Mouse (Mus musculus): Measurements from ENCODE around the gene Spsb2. TPM values are rescaled to one million over a fixed set of nuclear protein-coding genes. Genes with fewer than 3 reads are reported as not detected.

Gene Spsb2
- polyA plus RNA-seq, 1 experiment from 2014 or later, result 9.3 TPM

GRCm38 (mm10) chr6:124813933-124814332 lies 5.5 kb downstream of the Spsb2 start, which contains the start of gene Tpi1:
TSS of gene Tpi1 (minus strand) at chr6:124814296.
- peaks cover 38% of the 10 kb centered on the region for H3K4me1 ChIP-seq
- peaks cover 68% of the 10 kb centered on the region for H3K36me3 ChIP-seq
- H3K27me3 ChIP-seq (ENCODE audit: insufficient read depth, poor library complexity, severe bottlenecking), result no peaks in the 10 kb centered on the region
- H3K4me3 ChIP-seq, result peak within 1 kb of the TSS; percentile 90
- H3K9me3 ChIP-seq, result no peaks in the 10 kb centered on the region
- peak; percentile 97 for DNase-seq (ENCODE audit: low spot score)
- WGBS, result under 1% methylated on average over 22 of the region's 22 CpGs
- H3K27ac ChIP-seq, result peak within 1 kb of the TSS; percentile 99

GRCm38 (mm10) chr6:124814448-124814847 lies 6.0 kb downstream of the Spsb2 start:
- Histone ChIP-seq H3K9me3 (no peaks in the 10 kb centered on the region), H3K4me1 (peaks cover 34% of the 10 kb centered on the region), H3K36me3 (peaks cover 73% of the 10 kb centered on the region), H3K4me3 (peak overlapping the region; percentile 90), H3K27ac (peak overlapping the region; percentile 99), H3K27me3 (ENCODE audit: insufficient read depth, poor library complexity, severe bottlenecking) (no peaks in the 10 kb centered on the region)
- no peak for DNase-seq (ENCODE audit: low spot score)
- 35% methylated on average over 8 of the region's 8 CpGs for WGBS

DNA sequence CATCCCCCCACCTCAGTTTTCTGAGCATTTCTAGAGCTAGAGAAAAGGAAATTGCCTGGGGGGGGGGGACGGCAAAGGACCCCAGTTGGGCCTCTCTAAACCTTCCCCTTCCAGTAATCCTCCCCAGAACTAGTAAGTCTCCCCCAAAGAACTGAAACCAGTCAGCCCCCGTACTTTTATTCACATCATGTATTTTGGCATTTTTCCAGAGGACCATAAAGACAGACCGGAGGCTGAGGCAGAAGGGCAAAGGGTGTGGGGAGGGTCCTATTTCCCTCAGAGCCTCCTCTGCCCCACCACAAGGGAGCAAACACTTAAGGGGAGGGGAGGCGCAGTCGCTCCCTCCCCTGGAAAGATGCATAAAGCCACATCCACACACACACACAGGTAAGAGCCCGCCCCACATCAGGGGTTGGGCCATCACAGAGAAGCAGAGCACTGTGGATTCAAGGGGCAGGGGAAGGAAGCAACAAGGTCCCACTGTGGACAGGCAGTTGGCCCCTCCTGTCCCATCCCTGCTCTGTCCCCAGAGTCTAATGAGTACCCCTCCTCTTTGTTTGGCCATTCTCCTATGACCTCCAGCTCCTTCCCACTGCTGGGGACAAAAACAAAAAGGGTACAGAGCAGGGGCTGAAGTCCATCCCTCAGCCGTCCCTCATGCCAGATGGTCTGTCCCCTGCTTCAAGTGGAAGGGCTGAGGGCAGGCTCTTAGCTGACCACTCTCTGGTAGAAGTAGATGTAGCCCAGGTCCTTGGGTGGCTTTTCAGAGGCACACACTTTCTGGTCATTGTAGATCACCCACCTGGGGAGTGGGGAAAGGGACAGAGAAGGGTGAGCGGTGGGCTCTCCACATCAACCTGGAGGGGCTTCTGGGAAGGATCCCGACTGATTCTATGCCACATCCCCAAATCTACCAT lies 6.7 kb downstream of the Spsb2 start:
- H3K36me3 ChIP-seq, result peaks cover 77% of the 10 kb centered on the region

DNA sequence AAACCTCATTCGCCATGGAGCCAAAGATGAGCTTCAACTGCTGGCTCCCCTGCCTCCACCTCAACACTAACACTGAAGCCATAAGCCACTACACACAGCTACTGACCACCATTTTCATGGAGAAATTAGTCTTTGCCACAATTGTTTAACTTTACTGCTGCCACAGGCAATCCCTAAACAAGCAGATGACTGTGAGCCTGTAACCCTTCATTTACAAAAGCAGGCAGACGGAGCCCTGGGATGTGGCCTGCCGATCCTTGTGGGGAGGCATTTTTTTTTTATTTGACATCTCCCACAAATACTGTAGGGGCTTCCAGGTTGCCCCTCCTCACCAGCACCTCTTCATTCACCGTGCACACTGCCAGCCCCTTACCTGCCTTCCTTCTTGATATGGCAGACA lies 8.2 kb downstream of the Spsb2 start:
- no peaks in the 10 kb centered on the region for H3K27me3 ChIP-seq (ENCODE audit: insufficient read depth, poor library complexity, severe bottlenecking)
- H3K9me3 ChIP-seq, result no peaks in the 10 kb centered on the region
- DNase-seq (ENCODE audit: low spot score), result no peak
- 94% methylated on average over 4 of the region's 4 CpGs for WGBS
- H3K4me1 ChIP-seq, result peaks cover 24% of the 10 kb centered on the region
- H3K4me3 ChIP-seq, result no peak overlapping the region
- peaks cover 78% of the 10 kb centered on the region for H3K36me3 ChIP-seq
- no peak overlapping the region for H3K27ac ChIP-seq

More for the DNA sequence above, 6.7 kb downstream of the Spsb2 start:
- Histone ChIP-seq H3K27ac (peak overlapping the region; percentile 99; the same call in 1 of the 2 replicates), H3K4me3 (peak overlapping the region; percentile 90; the same call in 1 of the 2 replicates), H3K27me3 (ENCODE audit: insufficient read depth, poor library complexity, severe bottlenecking) (no peaks in the 10 kb centered on the region), H3K9me3 (no peaks in the 10 kb centered on the region), H3K4me1 (peaks cover 27% of the 10 kb centered on the region)
- WGBS, result 75% methylated on average over 9 of the region's 9 CpGs
- no peak for DNase-seq (ENCODE audit: low spot score)

- no peak overlapping the region for H3K4me3 ChIP-seq
- H3K27ac ChIP-seq, result no peak overlapping the region
- no peaks in the 10 kb centered on the region for H3K9me3 ChIP-seq
- peaks cover 19% of the 10 kb centered on the region for H3K4me1 ChIP-seq
- H3K27me3 ChIP-seq (ENCODE audit: insufficient read depth, poor library complexity, severe bottlenecking), result no peaks in the 10 kb centered on the region
- WGBS, result 93% methylated on average over 11 of the region's 11 CpGs
- peaks cover 78% of the 10 kb centered on the region for H3K36me3 ChIP-seq
- no peak for DNase-seq (ENCODE audit: low spot score)
These were observed 8.7 kb downstream of the Spsb2 start for GRCm38 (mm10) chr6:124817125-124817524.

DNA sequence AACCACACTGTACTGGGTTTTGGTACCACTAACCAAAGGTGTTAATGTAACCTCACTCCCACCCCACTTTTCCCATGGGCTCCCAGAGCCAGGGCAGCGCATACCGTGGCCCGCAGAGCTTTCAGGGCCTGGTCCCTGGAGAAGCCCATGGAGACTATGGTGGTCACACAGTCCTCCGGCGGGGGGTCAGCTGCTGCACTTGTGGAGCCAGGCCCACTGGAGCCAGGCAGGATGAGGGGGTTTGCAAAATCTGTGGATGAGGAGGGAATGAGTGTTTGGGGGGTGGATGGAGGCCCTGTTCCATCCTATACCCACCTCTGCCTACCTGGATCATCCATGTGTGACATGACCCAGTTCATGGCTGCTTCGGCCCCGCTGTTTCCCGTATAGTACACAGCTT lies 9.1 kb downstream of the Spsb2 start:
- Histone ChIP-seq H3K27ac (no peak overlapping the region), H3K27me3 (ENCODE audit: insufficient read depth, poor library complexity, severe bottlenecking) (no peaks in the 10 kb centered on the region), H3K36me3 (peaks cover 78% of the 10 kb centered on the region), H3K9me3 (no peaks in the 10 kb centered on the region), H3K4me1 (peaks cover 14% of the 10 kb centered on the region), H3K4me3 (no peak overlapping the region)
- no peak for DNase-seq (ENCODE audit: low spot score)
- 93% methylated on average over 8 of the region's 8 CpGs for WGBS

DNA sequence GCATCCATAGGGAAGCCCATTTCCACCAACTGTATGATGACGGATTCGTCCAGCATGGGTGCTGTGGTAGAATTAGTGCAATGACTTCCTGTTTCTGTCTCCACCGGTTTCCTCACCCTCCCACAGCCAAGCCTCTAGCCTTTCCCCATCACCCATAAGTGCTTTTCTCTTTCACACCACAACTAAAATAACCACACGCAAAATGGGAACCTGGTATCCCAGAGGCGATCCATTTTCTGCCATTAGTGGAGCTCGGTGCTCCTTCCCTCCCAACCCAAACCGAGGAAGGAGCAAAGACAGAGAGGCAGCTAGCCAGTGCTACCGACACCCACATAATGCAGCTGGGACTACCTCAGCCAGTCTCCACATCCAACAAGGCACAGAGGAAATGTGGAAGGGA lies 9.5 kb downstream of the Spsb2 start:
- no peaks in the 10 kb centered on the region for H3K9me3 ChIP-seq
- H3K27ac ChIP-seq, result no peak overlapping the region
- peaks cover 80% of the 10 kb centered on the region for H3K36me3 ChIP-seq
- peaks cover 11% of the 10 kb centered on the region for H3K4me1 ChIP-seq
- no peak overlapping the region for H3K4me3 ChIP-seq
- WGBS, result 89% methylated on average over 8 of the region's 8 CpGs
- no peak for DNase-seq (ENCODE audit: low spot score)
- H3K27me3 ChIP-seq (ENCODE audit: insufficient read depth, poor library complexity, severe bottlenecking), result no peaks in the 10 kb centered on the region

DNA sequence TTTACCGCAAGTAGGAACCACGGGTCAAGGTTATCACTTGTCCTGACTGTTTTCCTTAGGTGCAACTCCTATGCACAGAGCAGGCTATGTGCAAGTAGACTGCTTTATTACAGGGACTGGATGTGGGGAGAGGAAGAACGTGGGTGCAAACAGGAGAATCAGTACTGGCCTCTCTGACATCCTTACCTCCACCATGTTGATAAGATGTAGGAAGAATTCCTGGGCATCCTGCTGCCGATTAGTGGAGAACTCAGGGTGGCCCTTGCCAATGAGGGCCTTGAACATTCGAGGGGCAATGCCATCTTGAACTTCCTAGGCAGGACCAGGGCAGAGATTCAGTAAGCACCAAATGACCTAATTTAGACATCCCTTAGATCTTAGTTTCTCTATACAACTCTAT lies 12.4 kb downstream of the Spsb2 start:
- no peak overlapping the region for H3K4me3 ChIP-seq
- no peaks in the 10 kb centered on the region for H3K4me1 ChIP-seq
- no peaks in the 10 kb centered on the region for H3K27me3 ChIP-seq (ENCODE audit: insufficient read depth, poor library complexity, severe bottlenecking)
- H3K27ac ChIP-seq, result no peak overlapping the region
- 85% methylated on average over 5 of the region's 5 CpGs for WGBS
- DNase-seq (ENCODE audit: low spot score), result no peak
- H3K36me3 ChIP-seq, result peaks cover 100% of the 10 kb centered on the region
- no peaks in the 10 kb centered on the region for H3K9me3 ChIP-seq

- H3K36me3 ChIP-seq, result peaks cover 99% of the 10 kb centered on the region
- H3K4me3 ChIP-seq, result no peak overlapping the region
- no peaks in the 10 kb centered on the region for H3K9me3 ChIP-seq
- no peak overlapping the region for H3K27ac ChIP-seq
- H3K4me1 ChIP-seq, result no peaks in the 10 kb centered on the region
- no peaks in the 10 kb centered on the region for H3K27me3 ChIP-seq (ENCODE audit: insufficient read depth, poor library complexity, severe bottlenecking)
- no peak for DNase-seq (ENCODE audit: low spot score)
- WGBS, result 93% methylated on average over 4 of the region's 4 CpGs
These were observed 13.6 kb downstream of the Spsb2 start for GRCm38 (mm10) chr6:124822049-124822448.

DNA sequence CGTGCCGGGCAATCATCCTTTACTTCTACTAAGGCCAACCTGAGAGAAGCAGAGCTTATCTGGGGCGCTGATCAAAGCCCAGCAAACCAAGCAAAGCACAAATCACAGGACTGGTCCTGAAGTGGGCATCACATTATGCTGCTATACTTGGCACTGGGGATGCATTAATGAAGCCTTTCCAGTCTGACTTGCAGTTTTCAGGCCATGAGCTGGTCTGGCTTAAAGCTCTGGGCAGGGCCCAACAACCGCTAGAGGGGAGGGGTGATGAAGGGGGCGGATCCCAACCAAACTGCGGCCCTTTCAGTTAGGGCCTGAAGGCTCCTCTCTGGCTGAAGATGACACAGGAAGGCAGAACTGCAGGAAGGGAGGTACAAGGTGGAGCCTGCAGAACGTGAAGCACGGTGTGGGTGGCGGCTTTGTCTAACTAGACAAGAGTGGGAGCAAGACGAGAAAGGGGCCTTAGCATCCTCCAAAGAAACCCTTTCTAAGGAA lies 19.7 kb downstream of the Spsb2 start:
- Histone ChIP-seq H3K36me3 (peaks cover 60% of the 10 kb centered on the region), H3K9me3 (no peaks in the 10 kb centered on the region), H3K27ac (peak overlapping the region; percentile 91), H3K4me3 (peak overlapping the region; percentile 68), H3K27me3 (ENCODE audit: insufficient read depth, poor library complexity, severe bottlenecking) (no peaks in the 10 kb centered on the region), H3K4me1 (peaks cover 19% of the 10 kb centered on the region)
- no peak for DNase-seq (ENCODE audit: low spot score)
- whole genome bisulfite sequencing, result 25% methylated on average over 10 of the region's 10 CpGs

DNA sequence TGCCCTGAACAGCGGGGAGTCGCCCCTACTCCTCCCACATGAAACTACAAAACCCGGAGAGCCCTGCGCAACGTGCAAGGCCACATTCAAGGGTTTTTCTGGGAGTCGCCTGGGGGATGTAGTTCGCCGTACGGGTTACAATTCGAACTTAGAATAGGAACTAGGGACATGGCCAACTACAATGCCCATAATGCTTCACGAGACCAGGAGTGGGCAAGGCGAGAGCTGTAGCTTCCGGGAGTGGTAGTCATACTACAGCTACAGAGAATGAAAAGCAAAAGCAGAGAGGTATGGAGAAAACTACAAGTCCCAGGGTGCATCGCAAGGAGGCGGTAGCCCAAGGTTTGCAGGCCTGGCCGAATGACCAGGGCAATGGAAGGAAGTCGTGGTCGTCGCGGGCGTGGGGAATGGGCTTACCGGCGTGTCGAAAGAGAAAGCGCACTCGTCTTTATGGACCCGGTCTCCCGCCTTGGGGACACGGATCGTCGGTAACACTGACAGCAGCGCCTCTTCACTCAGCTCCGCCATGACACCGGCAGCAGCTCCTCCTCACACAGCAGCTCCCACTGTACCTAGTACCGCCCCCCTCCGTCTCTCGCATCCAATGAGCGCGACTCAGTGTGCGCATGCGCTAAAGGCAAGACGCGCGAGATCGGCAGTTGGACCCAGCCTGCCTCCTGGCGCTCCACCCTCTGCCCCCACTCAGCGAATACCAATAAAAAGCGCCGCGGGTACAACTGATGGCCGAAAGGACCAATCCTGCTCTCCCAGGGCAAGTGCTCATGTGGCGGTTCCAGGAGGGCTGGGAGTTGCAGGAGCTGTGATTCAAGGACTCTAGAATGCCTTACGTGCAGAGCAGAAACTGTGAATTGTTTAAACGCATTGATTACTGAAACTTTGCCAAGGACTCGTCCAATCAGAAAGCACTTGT lies 20.7 kb downstream of the Spsb2 start, which contains the start of the genes Usp5 and Cdca3:
Gene Usp5 (minus strand): TSS at position 617 of the 931 bp plus-strand sequence.
Gene Cdca3 (plus strand): TSS at position 680 of the 931 bp plus-strand sequence.
- peak within 1 kb of the TSS; percentile 91 for H3K27ac ChIP-seq
- DNase-seq (ENCODE audit: low spot score), result peak; percentile 100
- H3K4me3 ChIP-seq, result peak within 1 kb of the TSS; percentile 68
- no peaks in the 10 kb centered on the region for H3K27me3 ChIP-seq (ENCODE audit: insufficient read depth, poor library complexity, severe bottlenecking)
- WGBS, result under 1% methylated on average over 55 of the region's 55 CpGs
- peaks cover 60% of the 10 kb centered on the region for H3K36me3 ChIP-seq
- peaks cover 19% of the 10 kb centered on the region for H3K4me1 ChIP-seq
- no peaks in the 10 kb centered on the region for H3K9me3 ChIP-seq

GRCm38 (mm10) chr6:124829799-124830700 lies 21.6 kb downstream of the Spsb2 start:
- DNase-seq (ENCODE audit: low spot score), result peak; percentile 99
- peak overlapping the region; percentile 68 for H3K4me3 ChIP-seq
- peak overlapping the region; percentile 91 for H3K27ac ChIP-seq
- H3K9me3 ChIP-seq, result no peaks in the 10 kb centered on the region
- H3K4me1 ChIP-seq, result peaks cover 25% of the 10 kb centered on the region
- no peaks in the 10 kb centered on the region for H3K27me3 ChIP-seq (ENCODE audit: insufficient read depth, poor library complexity, severe bottlenecking)
- under 1% methylated on average over 38 of the region's 38 CpGs for WGBS
- peaks cover 57% of the 10 kb centered on the region for H3K36me3 ChIP-seq
